Mouse (Mus musculus) MEL (cell line): ENCODE results near the gene Siva1.

ENCODE experiments used
- CTCF ChIP-seq, 3 experiments: IDR thresholded peaks in 2 of 3; conservative IDR thresholded peaks in 1 of 3; 2 replicates each; pipeline ENCODE4 v1.5.1; 2011 to 2012; ENCODE audit warnings: low read length in 3 of 3, low read depth in 2 of 3, mild to moderate bottlenecking in 2 of 3, improper control_type of control experiment in 1 of 3, inconsistent platforms in 1 of 3, mixed read lengths in 1 of 3, moderate library complexity in 1 of 3; ENCODE audit not compliant: control insufficient read depth in 1 of 3, insufficient read depth in 1 of 3, poor library complexity in 1 of 3, severe bottlenecking in 1 of 3
- E2F4 ChIP-seq: IDR thresholded peaks from 2 replicates; pipeline ENCODE4 v1.6.1; 2011; ENCODE audit warnings: low read depth, low read length, improper control_type of control experiment, borderline replicate concordance
- EP300 ChIP-seq, 2 experiments: IDR thresholded peaks; 2 replicates each; pipeline ENCODE4 v1.6.1; 2011; ENCODE audit warnings: improper control_type of control experiment in 2 of 2, low read length in 2 of 2, low read depth in 1 of 2, mild to moderate bottlenecking in 1 of 2
- NRF1 ChIP-seq: IDR thresholded peaks from 2 replicates; pipeline ENCODE4 v1.6.1; 2014; ENCODE audit warnings: low read depth, mild to moderate bottlenecking, inconsistent platforms, low read length, improper control_type of control experiment, moderate library complexity; ENCODE audit not compliant: poor library complexity, insufficient read depth, severe bottlenecking
- POLR2A ChIP-seq, 2 experiments: IDR thresholded peaks; 2 replicates each; pipeline ENCODE4 v1.6.1; 2011 to 2012; ENCODE audit warnings: low read length in 2 of 2, mild to moderate bottlenecking in 2 of 2, control low read depth in 1 of 2, improper control_type of control experiment in 1 of 2, low read depth in 1 of 2, moderate library complexity in 1 of 2; ENCODE audit not compliant: control insufficient read depth in 1 of 2, insufficient read depth in 1 of 2, poor library complexity in 1 of 2
- POLR2AphosphoS5 ChIP-seq: IDR thresholded peaks from 2 replicates; pipeline ENCODE4 v1.6.1; 2012; ENCODE audit warnings: low read depth, borderline replicate concordance, mild to moderate bottlenecking, inconsistent platforms, low read length, moderate library complexity, mixed read lengths

DNA sequence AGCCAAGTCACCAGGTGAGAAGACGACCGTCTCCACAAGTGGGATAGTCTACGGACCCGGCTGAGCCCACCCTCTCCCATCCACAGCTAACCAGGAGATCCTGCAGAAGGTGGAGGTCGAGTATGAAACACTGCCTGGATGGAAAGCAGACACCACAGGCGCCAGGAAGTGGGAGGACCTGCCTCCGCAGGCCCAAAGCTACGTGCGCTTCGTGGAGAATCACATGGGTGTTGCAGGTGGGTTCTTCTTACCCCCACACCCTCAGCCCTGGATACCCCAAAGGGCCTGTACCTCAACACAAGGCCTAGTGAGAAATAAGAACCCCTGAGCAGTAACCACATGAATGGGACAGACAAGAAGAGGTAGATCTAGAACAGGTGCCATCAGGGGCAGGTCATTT, 5.0 kb upstream of the Siva1 start:
- TF ChIP-seq CTCF (IDR thresholded peaks at IDR 0.05 in 2 of 3, conservative IDR thresholded peaks at IDR 0.05 in 1 of 3; ENCODE audit: control insufficient read depth in 1 of 3, insufficient read depth in 1 of 3, low read depth in 2 of 3, low read length in 3 of 3, poor library complexity in 1 of 3, severe bottlenecking in 1 of 3) (no peak), EP300 (IDR thresholded peaks at IDR 0.05; ENCODE audit: low read depth in 1 of 2, low read length in 2 of 2) (no peak), POLR2AphosphoS5 (no peak), E2F4 (no peak), NRF1 (no peak), POLR2A (IDR thresholded peaks at IDR 0.05; ENCODE audit: control insufficient read depth in 1 of 2, insufficient read depth in 1 of 2, low read depth in 1 of 2, low read length in 2 of 2, poor library complexity in 1 of 2) (no peak)
